Mouse (Mus musculus) E14TG2a.4 (cell line): ENCODE results near the gene Nfe2l2.

Experiments used
- CTCF ChIP-seq: conservative IDR thresholded peaks from 2 replicates; pipeline ENCODE4 v1.5.1; 2014; ENCODE audit warnings: low read length
- NANOG ChIP-seq: IDR thresholded peaks from 2 replicates; pipeline ENCODE4 v1.6.1; 2014; ENCODE audit warnings: borderline replicate concordance, low read length, mixed read lengths
- POU5F1 ChIP-seq: IDR thresholded peaks from 2 replicates; pipeline ENCODE4 v1.6.1; 2014; ENCODE audit warnings: low read length, borderline replicate concordance

DNA sequence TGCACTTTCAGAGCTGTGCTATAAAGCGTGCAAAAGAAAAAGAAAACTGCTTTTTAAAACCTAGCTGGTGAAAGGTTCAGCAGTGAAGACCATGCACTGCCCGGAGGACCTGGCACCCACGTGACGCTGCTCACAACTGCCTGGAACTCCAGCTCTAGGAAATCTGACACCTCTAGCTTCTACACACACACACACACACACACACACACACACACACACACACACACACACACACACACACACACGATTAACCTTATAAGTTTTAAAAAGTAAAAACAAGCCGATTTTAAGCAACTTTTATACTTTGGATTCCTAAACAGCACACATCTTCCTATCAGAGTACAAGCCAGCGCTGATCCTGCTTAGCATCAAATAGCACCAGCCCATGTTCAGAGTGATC is 23.0 kb downstream of the Nfe2l2 start:
- TF ChIP-seq CTCF (no peak), NANOG (no peak), POU5F1 (no peak)
